Mouse (Mus musculus) cerebellum, postnatal 25 days (tissue): ENCODE measurements around the gene Fitm1.

Experiments
- DNase-seq, 2 experiments: peaks; one replicate each; pipeline ENCODE4 v3.0.0; 2021; ENCODE audit warnings: mixed read lengths in 2 of 2

Gene Fitm1

DNA sequence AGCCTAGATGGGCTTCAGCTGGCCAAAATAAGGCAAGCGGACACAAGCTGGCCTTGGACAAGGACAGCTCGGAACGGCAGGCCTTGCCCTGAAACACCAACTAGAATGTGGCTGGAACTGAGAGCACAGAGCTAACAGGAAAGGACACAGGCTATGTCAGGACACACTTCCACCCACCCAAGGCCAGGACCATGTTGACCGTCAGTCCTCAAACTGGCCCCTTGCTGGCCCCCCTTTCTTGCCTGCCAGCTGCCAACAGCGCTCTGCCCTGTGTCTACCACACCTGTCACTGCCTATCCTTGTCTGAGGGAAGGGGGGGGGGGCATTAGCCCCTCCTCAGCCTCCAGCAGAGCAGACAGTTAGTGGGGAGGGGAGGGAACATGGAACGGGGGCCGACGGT, at the start of gene Fitm1:
Fitm1 (plus strand) TSS at position 316 of the 400 bp plus-strand sequence.
- DNase-seq = no peak

DNA sequence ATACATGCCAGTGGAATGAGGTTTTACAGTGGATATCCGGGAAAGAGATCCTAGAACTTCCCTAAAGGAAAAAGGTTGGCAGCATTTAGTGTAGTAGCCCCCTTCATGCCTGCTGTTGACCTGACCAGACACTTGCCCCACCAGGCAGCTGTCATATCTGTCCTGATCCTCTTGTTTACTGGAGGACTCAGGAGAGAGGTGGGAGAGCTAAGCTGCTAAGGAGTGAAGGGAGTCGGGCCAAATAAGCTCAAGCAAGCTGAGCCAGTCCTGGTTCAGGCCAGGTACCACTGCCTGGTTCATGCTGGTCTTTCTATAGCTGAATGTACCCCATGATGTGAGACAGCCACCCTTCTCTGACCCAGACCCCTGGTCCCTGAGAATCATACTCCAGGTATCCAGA, 48.7 kb upstream of the Fitm1 start:
- no peak for DNase-seq

DNA sequence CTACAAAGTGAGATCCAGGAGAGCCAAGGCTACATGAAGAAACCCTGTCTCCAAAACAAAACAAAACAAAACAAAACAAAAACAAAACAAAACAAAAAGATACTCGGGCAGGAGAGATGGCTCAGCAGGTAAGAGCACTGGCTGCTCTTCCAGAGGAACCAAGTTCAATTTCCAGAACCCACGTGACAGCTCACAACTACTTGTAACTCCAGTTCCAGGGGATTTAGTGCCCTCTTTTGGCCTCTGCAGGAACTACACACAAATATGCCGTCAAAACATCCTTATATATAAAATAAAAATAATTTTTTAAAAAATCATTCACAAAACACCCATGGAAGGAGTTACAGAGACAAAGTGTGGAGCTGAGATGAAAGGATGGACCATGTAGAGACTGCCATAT, 47.5 kb upstream of the Fitm1 start:
- DNase-seq = peak in 1 of 2 experiments; percentile 59

DNA sequence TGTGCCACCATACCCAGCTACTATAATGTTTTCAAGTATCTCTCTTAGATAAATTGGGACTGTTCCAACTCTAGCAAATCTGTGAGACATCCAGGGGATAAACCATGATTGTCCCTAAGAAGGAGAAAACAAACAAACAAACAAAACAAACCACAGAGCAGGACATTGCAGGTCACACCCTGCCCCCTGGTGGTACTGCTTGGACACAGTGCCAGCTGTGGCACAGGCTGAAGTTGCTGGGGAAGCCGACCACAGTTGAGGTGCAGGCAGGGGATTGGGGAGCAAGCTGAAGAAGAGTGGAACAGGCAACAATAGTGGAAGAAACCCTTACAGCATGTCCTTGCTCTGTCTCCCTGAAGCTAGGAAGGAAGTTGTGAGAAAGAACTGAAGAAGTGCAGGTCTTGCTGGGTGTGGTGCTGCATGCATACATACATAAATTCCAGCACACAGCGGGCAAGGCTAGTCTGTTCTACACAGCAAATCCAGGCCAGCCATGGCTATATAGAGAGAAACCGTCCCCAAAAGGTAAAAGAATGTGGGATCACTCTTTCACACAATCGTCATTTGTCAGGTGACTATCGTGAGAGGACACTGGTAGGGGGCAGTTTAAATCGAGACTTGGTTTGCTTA, 39.2 kb upstream of the Fitm1 start:
- DNase-seq = peak in 1 of 2 experiments; percentile 66

DNA sequence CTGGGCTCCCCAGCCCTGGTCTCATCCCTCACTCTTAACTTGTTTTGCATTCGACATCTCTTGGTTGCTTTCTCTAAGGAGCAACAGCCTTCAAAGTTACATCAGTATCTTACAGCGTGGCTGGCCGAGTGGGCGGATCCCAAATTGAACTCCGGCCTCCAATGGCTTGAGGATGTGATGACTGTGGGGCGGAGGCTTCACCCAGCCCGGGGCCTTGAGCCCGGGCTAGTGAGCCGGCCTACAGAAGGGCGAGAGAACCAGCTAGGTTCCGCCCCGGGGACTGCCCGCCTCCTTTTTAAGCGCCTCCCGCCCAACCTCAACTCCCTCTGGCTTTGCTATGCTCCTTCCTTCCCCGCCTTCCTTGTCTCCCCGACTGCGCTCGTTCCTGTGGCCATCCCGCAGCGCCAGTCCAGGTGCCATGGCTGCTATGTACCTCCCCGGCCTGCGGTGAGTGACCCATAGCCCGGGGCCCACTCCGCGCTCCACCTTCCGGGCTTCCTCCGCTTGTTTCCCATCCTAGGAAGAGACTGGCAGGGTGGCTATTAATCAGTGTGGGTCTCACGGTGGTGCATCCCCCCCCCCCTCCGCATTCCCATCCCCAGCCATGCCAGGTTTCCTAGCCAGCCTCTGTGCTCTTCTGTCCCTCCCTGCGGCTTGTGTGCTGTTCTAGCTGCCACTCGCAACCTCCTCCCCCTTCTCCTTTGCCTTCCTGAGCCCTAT, 35.2 kb upstream of the Fitm1 start, which contains the start of gene Pck2:
Pck2 (plus strand) TSS at position 200 of the 720 bp plus-strand sequence.
- DNase-seq = peak; percentile 89 to 91

DNA sequence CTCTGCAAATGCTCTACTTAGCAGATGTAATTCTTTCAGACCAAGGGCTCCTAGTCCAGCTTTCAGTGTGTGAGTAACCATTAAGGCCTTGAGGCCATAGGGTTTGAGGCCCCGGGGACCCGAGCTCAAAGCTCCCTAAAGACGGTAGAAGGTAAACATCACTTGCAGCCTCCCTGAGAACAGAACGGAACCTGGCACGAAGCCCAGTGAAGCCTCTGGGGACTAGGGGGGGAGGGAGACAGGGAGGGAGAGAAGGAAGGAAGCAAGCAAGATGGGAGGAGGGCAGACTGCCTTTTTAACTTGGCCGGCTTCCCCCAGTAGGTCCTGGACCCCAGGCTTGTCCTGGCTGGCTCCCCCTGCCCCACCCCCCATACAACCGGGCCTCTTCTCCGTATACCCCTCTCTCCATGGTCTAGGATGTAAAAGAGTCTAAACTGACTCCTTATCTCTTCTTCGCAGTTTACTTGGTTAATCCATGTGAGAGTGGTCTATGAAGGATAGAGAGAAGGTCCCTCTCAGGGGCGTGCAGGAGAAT, 34.6 kb upstream of the Fitm1 start:
- DNase-seq = peak; percentile 87 to 90

DNA sequence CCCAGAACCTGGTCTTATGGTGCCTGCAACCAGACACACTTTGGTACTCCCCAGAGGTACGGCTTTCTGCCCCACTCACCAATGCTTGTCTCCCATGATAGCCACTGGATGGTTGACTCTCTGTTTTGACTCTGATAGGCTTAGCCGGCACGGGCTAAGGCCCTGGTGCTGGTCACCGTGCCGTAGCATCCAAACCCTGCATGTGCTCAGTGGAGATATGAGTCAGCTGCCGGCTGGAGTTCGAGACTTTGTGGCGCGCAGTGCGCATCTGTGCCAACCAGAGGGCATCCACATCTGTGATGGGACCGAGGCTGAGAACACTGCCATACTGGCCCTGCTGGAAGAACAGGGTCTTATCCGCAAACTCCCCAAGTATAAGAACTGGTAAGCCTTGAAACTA, 33.1 kb upstream of the Fitm1 start:
- DNase-seq = no peak

GRCm38 (mm10) chr14:55544334-55544733, 31.1 kb upstream of the Fitm1 start:
- peak; percentile 60 to 67 for DNase-seq

DNA sequence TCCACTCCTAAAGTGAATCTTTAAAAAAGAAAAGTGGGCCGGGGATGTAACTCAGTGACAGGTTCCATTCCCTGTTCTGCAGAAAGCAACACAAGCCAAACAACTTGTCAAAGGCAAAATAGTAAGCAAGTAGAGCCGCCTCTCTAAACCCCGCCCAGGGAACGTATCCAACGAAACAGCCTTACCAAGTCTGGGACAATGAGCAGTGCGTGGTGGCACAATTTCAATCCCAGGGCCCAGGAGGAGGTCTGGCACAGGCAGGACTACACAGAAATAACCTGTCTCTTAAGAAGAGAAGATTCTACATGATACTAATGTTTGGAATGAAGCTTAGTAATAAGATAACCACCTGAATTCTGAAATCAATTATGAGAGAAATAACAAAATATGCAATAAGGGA, 25.2 kb upstream of the Fitm1 start:
- DNase-seq = peak; percentile 63 to 75

DNA sequence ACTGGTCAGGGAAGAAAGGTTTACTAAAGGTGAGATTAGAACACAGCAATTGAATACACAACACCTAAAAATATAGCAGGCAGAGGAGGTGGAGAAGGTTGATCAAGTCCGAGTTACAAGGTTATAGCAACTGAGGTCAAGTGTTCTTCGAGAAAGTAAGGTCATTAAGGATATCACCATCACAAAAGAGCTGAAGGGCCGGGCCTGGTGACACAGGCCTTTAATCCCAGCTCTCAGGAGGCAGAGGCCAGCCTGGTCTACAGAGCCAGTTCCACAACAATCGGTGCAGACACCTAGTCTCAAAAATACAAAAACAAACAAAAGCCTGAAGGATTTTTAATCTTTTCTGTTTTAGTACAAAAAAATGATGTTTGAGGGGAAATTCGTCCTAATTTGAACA, 24.1 kb upstream of the Fitm1 start:
- DNase-seq = no peak

DNA sequence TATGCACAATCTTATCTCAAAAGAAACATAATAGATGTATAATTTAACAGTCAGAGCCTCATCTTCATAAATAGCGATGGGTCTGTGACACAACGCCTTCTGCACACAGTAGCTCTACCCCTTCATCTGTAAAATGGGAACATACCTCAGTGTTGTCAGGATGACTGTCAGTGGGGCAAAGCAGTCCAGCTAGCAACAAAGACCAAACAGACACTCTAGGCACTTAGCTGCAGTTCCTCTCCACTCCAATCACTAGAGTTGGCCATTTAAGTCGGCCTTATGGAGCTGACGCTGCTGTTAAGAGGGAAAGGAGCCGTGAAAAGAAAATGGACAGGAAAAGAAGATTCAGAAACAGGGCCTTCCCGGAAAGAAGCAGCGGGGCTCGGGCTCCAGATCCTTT, 23.6 kb upstream of the Fitm1 start:
- no peak for DNase-seq

GRCm38 (mm10) chr14:55554635-55555034, 20.8 kb upstream of the Fitm1 start:
- DNase-seq = no peak

DNA sequence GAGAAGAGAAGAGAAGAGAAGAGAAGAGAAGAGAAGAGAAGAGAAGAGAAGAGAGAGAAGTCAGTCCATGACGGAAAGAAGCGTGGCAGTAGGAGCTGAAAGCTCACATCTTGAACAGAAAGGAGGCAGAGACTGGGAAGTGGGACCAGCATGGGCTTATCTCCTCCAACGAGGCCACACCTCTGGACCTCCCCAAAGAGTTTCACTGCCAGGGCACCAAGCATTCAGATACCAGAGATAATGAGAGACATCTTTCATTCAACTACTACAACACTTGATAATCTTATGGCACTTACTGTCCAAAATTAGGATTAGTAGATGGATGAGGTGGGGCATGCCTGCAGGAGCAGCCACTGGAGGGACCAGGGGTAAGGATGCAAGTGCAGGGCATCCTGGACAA, 19.6 kb upstream of the Fitm1 start:
- no peak for DNase-seq

DNA sequence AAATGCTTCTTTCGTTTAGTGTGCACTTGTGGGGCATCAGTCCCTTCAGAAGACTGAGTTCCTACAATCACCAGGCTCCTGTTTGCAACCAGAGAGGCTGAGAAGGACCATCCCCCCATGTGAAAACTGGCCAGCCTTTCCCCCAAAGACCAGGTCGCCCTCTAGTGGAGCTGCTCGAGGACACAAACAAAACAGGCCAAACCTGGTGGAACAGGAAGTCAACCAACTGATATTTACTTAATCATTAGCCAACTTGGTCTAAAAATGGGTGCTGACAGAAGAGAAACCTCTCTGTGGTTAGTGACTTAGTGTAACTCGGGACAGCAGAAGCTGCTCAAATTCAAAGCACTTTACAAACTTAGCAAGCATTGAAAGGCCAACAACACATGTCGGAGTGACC, 18.4 kb upstream of the Fitm1 start:
- DNase-seq = peak; percentile 77 to 89

DNA sequence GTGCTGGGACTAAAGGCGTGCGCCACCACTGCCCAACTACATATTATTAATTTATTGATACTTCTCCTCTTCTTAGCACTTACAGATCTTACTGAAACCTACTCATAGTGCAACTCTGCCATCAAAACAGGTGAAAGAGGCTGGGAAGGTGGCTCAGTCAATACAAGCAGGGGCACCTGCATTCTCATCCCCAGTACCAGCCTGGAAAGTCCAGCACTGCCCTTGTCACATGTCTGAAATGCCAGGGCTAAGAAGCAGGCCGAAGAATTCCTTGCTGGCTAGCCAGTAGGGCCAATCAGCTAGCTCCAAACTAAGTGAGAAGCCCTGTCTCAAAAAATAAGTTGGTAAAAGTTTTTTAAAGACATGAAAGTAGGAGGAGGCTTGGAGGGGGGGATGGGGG, 17.8 kb upstream of the Fitm1 start:
- DNase-seq = no peak

- DNase-seq = no peak
Observed at GRCm38 (mm10) chr14:55558740-55559448, 16.5 kb upstream of the Fitm1 start.

DNA sequence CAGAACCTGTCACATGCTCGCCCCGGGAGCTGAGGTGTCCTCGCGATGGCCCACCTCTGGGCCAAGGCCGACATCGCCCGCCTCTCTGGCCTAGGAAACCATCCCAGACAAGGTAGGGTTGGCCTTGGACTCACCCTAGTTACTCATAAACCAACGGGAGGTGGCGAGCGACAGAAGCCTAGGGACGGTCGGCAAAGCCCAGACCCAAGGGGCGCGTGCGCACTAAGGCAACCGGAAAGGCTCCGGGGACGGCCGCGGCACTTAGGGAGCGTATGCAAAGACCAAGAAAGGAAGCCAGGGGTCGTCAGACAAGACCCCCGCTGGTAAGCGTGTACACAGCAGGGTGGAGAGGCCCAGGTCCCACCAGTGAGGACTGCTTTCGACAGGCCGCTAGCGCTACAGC, 15.6 kb upstream of the Fitm1 start, which contains the start of gene Dcaf11:
Dcaf11 (plus strand) TSS at position 208 of the 403 bp plus-strand sequence.
- DNase-seq = peak; percentile 93 to 94

- peak; percentile 98 to 99 for DNase-seq
Observed at GRCm38 (mm10) chr14:55560202-55561073, 15.0 kb upstream of the Fitm1 start, which contains the start of gene A730061H03Rik. TSS of gene A730061H03Rik (minus strand) at chr14:55560406.

- DNase-seq = no peak
Observed at GRCm38 (mm10) chr14:55561860-55562259, 13.6 kb upstream of the Fitm1 start.

- DNase-seq = no peak
Observed at GRCm38 (mm10) chr14:55563249-55563648, 12.2 kb upstream of the Fitm1 start.

GRCm38 (mm10) chr14:55565748-55566147, 9.7 kb upstream of the Fitm1 start:
- DNase-seq = no peak

GRCm38 (mm10) chr14:55567496-55567895, 7.9 kb upstream of the Fitm1 start:
- no peak for DNase-seq
